ENCODE assay signal across 8 mouse cellular contexts in genomic region chr14:122463734-122464341, GRCm38 (mm10). TPM values are rescaled to one million over a fixed set of nuclear protein-coding genes. Genes with fewer than 3 reads are reported as not detected.
A peak's percentile ranks its signal among the peaks of the same experiment; 100 is the strongest.
DNase-seq lines count a peak whose midpoint lies in the region; ATAC-seq and TF ChIP-seq lines count a peak whose summit lies in the region.
"Not testable (repeated sequence)": the region's sequence is repeated elsewhere in the genome, so short reads cannot be mapped to it uniquely, and the experiment has no call there.

No protein-coding gene starts in this region.

- 0% methylated on average over 44 of the region's 58 CpGs for WGBS in forebrain, embryonic 15.5 days
- WGBS in hindbrain, embryonic 10.5 days, result under 1% methylated on average over 57 of the region's 58 CpGs
- WGBS in lung, embryonic 15.5 days, result under 1% methylated on average over 53 of the region's 58 CpGs
- WGBS in neural tube, embryonic 12.5 days, result under 1% methylated on average over 58 of the region's 58 CpGs

- H3K4me1 ChIP-seq in forebrain, embryonic 15.5 days, result peaks cover 30% of the 10 kb centered on the region
- H3K4me1 ChIP-seq in hindbrain, embryonic 10.5 days (replicated peaks), result peaks cover 65% of the 10 kb centered on the region
- peaks cover 23% of the 10 kb centered on the region for H3K4me1 ChIP-seq in lung, embryonic 15.5 days
- H3K4me1 ChIP-seq in neural tube, embryonic 12.5 days, result peaks cover 41% of the 10 kb centered on the region

- not testable (repeated sequence) for TF ChIP-seq CTCF in Patski (IDR thresholded peaks at IDR 0.05)

- H3K9ac ChIP-seq in forebrain, embryonic 15.5 days (replicated peaks), result peak overlapping the region; percentile 58
- H3K9ac ChIP-seq in lung, embryonic 15.5 days, result not testable (repeated sequence)
- H3K9ac ChIP-seq in neural tube, embryonic 12.5 days, result peak overlapping the region; percentile 69

- not testable (repeated sequence) for H3K27me3 ChIP-seq in Patski
- H3K27me3 ChIP-seq in forebrain, embryonic 15.5 days, result peaks cover 46% of the 10 kb centered on the region
- H3K27me3 ChIP-seq in hindbrain, embryonic 10.5 days (ENCODE audit: insufficient read depth, poor library complexity, severe bottlenecking), result peaks cover 100% of the 10 kb centered on the region
- peaks cover 96% of the 10 kb centered on the region for H3K27me3 ChIP-seq in lung, embryonic 15.5 days
- H3K27me3 ChIP-seq in neural tube, embryonic 12.5 days (replicated peaks), result peaks cover 74% of the 10 kb centered on the region

- not testable (repeated sequence) for H3K36me3 ChIP-seq in forebrain, embryonic 15.5 days; hindbrain, embryonic 10.5 days; lung, embryonic 15.5 days; neural tube, embryonic 12.5 days

- peak overlapping the region; percentile 91 for H3K27ac ChIP-seq in forebrain, embryonic 15.5 days (replicated peaks)
- H3K27ac ChIP-seq in hindbrain, embryonic 10.5 days, result peak overlapping the region; percentile 95
- not testable (repeated sequence) for H3K27ac ChIP-seq in lung, embryonic 15.5 days; neural tube, embryonic 12.5 days

- H3K4me2 ChIP-seq in forebrain, embryonic 15.5 days (replicated peaks), result peak overlapping the region; percentile 85
- peak overlapping the region; percentile 92 for H3K4me2 ChIP-seq in lung, embryonic 15.5 days
- peak overlapping the region; percentile 81 for H3K4me2 ChIP-seq in neural tube, embryonic 12.5 days (replicated peaks)

- POLR2A ChIA-PET in Patski (lab: Charles Lee), result interaction anchor here (0.7 to 2.6 kb wide), 3 partner anchors 11 to 240 kb away, joined by 3 to 17 read pairs (median 7); partner anchors contain the start of gene Zic2

- not testable (repeated sequence) for H3K9me3 ChIP-seq in forebrain, embryonic 15.5 days; hindbrain, embryonic 10.5 days; lung, embryonic 15.5 days; neural tube, embryonic 12.5 days

- in situ Hi-C loops in Patski (cut with MboI; ENCODE audit: low pct_unique_long_range_greater_than_20kb), result loop anchor here (5.0 to 25.0 kb wide), 2 partner anchors 87 to 227 kb away; no protein-coding TSS in a partner anchor

- H3K4me3 ChIP-seq in forebrain, embryonic 15.5 days, result peak overlapping the region; percentile 51
- peak overlapping the region; percentile 72 for H3K4me3 ChIP-seq in hindbrain, embryonic 10.5 days
- H3K4me3 ChIP-seq in lung, embryonic 15.5 days, result peak overlapping the region; percentile 49
- peak overlapping the region; percentile 58 for H3K4me3 ChIP-seq in neural tube, embryonic 12.5 days

- peak; percentile 83 for ATAC-seq in Patski
- not testable (repeated sequence) for ATAC-seq in forebrain, embryonic 15.5 days (replicated peaks)
- peak; percentile 53; the same call in 1 of the 2 replicates for ATAC-seq in lung, embryonic 15.5 days (ENCODE audit: borderline replicate concordance, extremely low read depth, low FRiP score, low TSS enrichment)
- ATAC-seq in neural tube, embryonic 12.5 days (ENCODE audit: low FRiP score, low read depth), result peak; percentile 8; the same call in 1 of the 2 replicates

- CTCF ChIA-PET in Patski (lab: Charles Lee), result not testable (repeated sequence)

- not testable (repeated sequence) for DNase-seq in Patski (ENCODE audit: low read depth, low spot score)
- peak; percentile 72 to 73 for DNase-seq in cerebellum, postnatal 10 days
- DNase-seq in hindbrain, embryonic 10.5 days (ENCODE audit: low spot score), result peak; percentile 79
- DNase-seq in kidney, postnatal 36 days, result peak; percentile 32 to 61
- peak; percentile 80 for DNase-seq in yolk sac, embryonic 10.5 days (ENCODE audit: low spot score)

RNA-seq across cellular contexts. Expression of gene Zic5, which starts 1.6 kb away (rescaled TPM):
- polyA plus RNA-seq in Patski (2021), result 15.1 TPM
- polyA plus RNA-seq in forebrain, embryonic 15.5 days (2015; fragmentation: Nextera tagmentation; extraction: Ambion mirVana), result 14.2 and 15.2 TPM in 2 replicates
- polyA plus RNA-seq in hindbrain, embryonic 10.5 days (2016; fragmentation: Nextera tagmentation; extraction: Ambion mirVana), result 16.5 and 20.3 TPM in 2 replicates
- polyA plus RNA-seq in lung, embryonic 15.5 days (2015; fragmentation: Nextera tagmentation; extraction: Ambion mirVana), result 0.08 TPM in 1 of 2 replicates, not detected in the other
- 11.3 and 14.3 TPM in 2 replicates for polyA plus RNA-seq in neural tube, embryonic 12.5 days (2016; fragmentation: Nextera tagmentation; extraction: Ambion mirVana)

RNA-seq across cellular contexts. Expression of gene Zic2, which starts 11.4 kb away (rescaled TPM):
- 16.2 TPM for polyA plus RNA-seq in Patski (2021)
- polyA plus RNA-seq in forebrain, embryonic 15.5 days (2015; fragmentation: Nextera tagmentation; extraction: Ambion mirVana), result 8.4 and 9.3 TPM in 2 replicates
- polyA plus RNA-seq in hindbrain, embryonic 10.5 days (2016; fragmentation: Nextera tagmentation; extraction: Ambion mirVana), result 7.2 and 10.1 TPM in 2 replicates
- polyA plus RNA-seq in lung, embryonic 15.5 days (2015; fragmentation: Nextera tagmentation; extraction: Ambion mirVana), result not detected in 2 replicates
- 11.6 and 13.4 TPM in 2 replicates for polyA plus RNA-seq in neural tube, embryonic 12.5 days (2016; fragmentation: Nextera tagmentation; extraction: Ambion mirVana)

RNA-seq across cellular contexts. Expression of gene Gm5089, which starts 12.9 kb away (rescaled TPM):
- polyA plus RNA-seq in Patski (2021), result not detected
- polyA plus RNA-seq in forebrain, embryonic 15.5 days (2015; fragmentation: Nextera tagmentation; extraction: Ambion mirVana), result 0.74 and 0.75 TPM in 2 replicates
- polyA plus RNA-seq in hindbrain, embryonic 10.5 days (2016; fragmentation: Nextera tagmentation; extraction: Ambion mirVana), result 1.9 and 2.4 TPM in 2 replicates
- not detected in 2 replicates for polyA plus RNA-seq in lung, embryonic 15.5 days (2015; fragmentation: Nextera tagmentation; extraction: Ambion mirVana)
- 1.3 TPM in 2 replicates for polyA plus RNA-seq in neural tube, embryonic 12.5 days (2016; fragmentation: Nextera tagmentation; extraction: Ambion mirVana)

RNA-seq across cellular contexts. Expression of gene Gm10837, which starts 26.5 kb away (rescaled TPM):
- polyA plus RNA-seq in Patski (2021), result not detected
- 0.57 and 0.63 TPM in 2 replicates for polyA plus RNA-seq in forebrain, embryonic 15.5 days (2015; fragmentation: Nextera tagmentation; extraction: Ambion mirVana)
- polyA plus RNA-seq in hindbrain, embryonic 10.5 days (2016; fragmentation: Nextera tagmentation; extraction: Ambion mirVana), result 0.24 and 0.29 TPM in 2 replicates
- not detected in 2 replicates for polyA plus RNA-seq in lung, embryonic 15.5 days (2015; fragmentation: Nextera tagmentation; extraction: Ambion mirVana)
- polyA plus RNA-seq in neural tube, embryonic 12.5 days (2016; fragmentation: Nextera tagmentation; extraction: Ambion mirVana), result 0.57 and 0.68 TPM in 2 replicates

Comparison
In these comparisons a context has a peak if more than half of its experiments do, and no peak if none do; other contexts are left out.
1. RNA of gene Zic5, which starts 1.6 kb away (polyA plus RNA-seq): 16.5 to 20.3 TPM in hindbrain, embryonic 10.5 days, 15.1 TPM in Patski (single experiment), 11.3 to 14.3 TPM in neural tube, embryonic 12.5 days and 14.2 to 15.2 TPM in forebrain, embryonic 15.5 days; 0.08 TPM in lung, embryonic 15.5 days; every median in the first group is over 10 times any median in the second.
2. Peak in every context shown above with its lines, with median percentiles within 50 percentile points of each other: H3K4me2 ChIP-seq and H3K4me3 ChIP-seq.